Mouse (Mus musculus): ENCODE measurements around the gene Clstn3. TPM values are rescaled to one million over a fixed set of nuclear protein-coding genes. Genes with fewer than 3 reads are reported as not detected.
A peak's percentile ranks its signal among the peaks of the same experiment; 100 is the strongest.

Clstn3 gene
- polyA plus RNA-seq, 1 experiment from 2014 or later, result 4.7 TPM

GRCm38 (mm10) chr6:124459388-124459787, 5.2 kb downstream of the Clstn3 start:
- Histone ChIP-seq H3K9ac (no peak overlapping the region), H3K4me3 (replicated peaks) (no peak overlapping the region), H3K4me2 (replicated peaks) (no peak overlapping the region), H3K36me3 (no peaks in the 10 kb centered on the region), H3K27me3 (replicated peaks) (no peaks in the 10 kb centered on the region), H3K9me3 (no peaks in the 10 kb centered on the region), H3K27ac (no peak overlapping the region), H3K4me1 (replicated peaks) (0 out of 2 replicates have a peak, but pooled peaks cover 3% of the 10 kb centered on the region)
- ATAC-seq, result no peak
- WGBS, result 84% methylated on average over 4 of the region's 4 CpGs

GRCm38 (mm10) chr6:124458505-124458904, 6.1 kb downstream of the Clstn3 start:
- WGBS, result 81% methylated on average over 11 of the region's 11 CpGs
- Histone ChIP-seq H3K36me3 (no peaks in the 10 kb centered on the region), H3K9ac (no peak overlapping the region), H3K4me1 (replicated peaks) (no peaks in the 10 kb centered on the region), H3K4me2 (replicated peaks) (no peak overlapping the region), H3K27ac (no peak overlapping the region), H3K4me3 (replicated peaks) (no peak overlapping the region), H3K27me3 (replicated peaks) (no peaks in the 10 kb centered on the region), H3K9me3 (no peaks in the 10 kb centered on the region)
- no peak for ATAC-seq

GRCm38 (mm10) chr6:124457827-124458226, 6.8 kb downstream of the Clstn3 start:
- H3K36me3 ChIP-seq, result no peaks in the 10 kb centered on the region
- H3K9me3 ChIP-seq, result no peaks in the 10 kb centered on the region
- ATAC-seq, result no peak
- WGBS, result 92% methylated on average over 5 of the region's 5 CpGs
- H3K4me1 ChIP-seq (replicated peaks), result no peaks in the 10 kb centered on the region
- H3K4me3 ChIP-seq (replicated peaks), result no peak overlapping the region
- H3K4me2 ChIP-seq (replicated peaks), result no peak overlapping the region
- no peaks in the 10 kb centered on the region for H3K27me3 ChIP-seq (replicated peaks)
- no peak overlapping the region for H3K27ac ChIP-seq
- H3K9ac ChIP-seq, result no peak overlapping the region

- ATAC-seq, result no peak
- Histone ChIP-seq H3K4me1 (replicated peaks) (0 out of 2 replicates have a peak, but pooled peaks cover 5% of the 10 kb centered on the region), H3K4me2 (replicated peaks) (no peak overlapping the region)
Measured at GRCm38 (mm10) chr6:124456243-124456642, 8.4 kb downstream of the Clstn3 start.

GRCm38 (mm10) chr6:124453756-124454155, 10.8 kb downstream of the Clstn3 start:
- no peak for ATAC-seq
- H3K27me3 ChIP-seq (replicated peaks), result no peaks in the 10 kb centered on the region
- WGBS, result 57% methylated on average over 4 of the region's 4 CpGs

More at GRCm38 (mm10) chr6:124456243-124456642, 8.4 kb downstream of the Clstn3 start:
- no peaks in the 10 kb centered on the region for H3K9me3 ChIP-seq
- H3K9ac ChIP-seq, result no peak overlapping the region
- H3K4me3 ChIP-seq (replicated peaks), result no peak overlapping the region
- no peak overlapping the region for H3K27ac ChIP-seq
- H3K36me3 ChIP-seq, result no peaks in the 10 kb centered on the region
- WGBS, result 89% methylated on average over 5 of the region's 5 CpGs
- no peaks in the 10 kb centered on the region for H3K27me3 ChIP-seq (replicated peaks)

GRCm38 (mm10) chr6:124451995-124452394, 12.6 kb downstream of the Clstn3 start:
- H3K36me3 ChIP-seq, result no peaks in the 10 kb centered on the region
- WGBS, result 55% methylated on average over 3 of the region's 3 CpGs
- H3K27ac ChIP-seq, result no peak overlapping the region
- ATAC-seq, result peak; percentile 74
- H3K4me2 ChIP-seq (replicated peaks), result no peak overlapping the region
- H3K9ac ChIP-seq, result no peak overlapping the region
- no peaks in the 10 kb centered on the region for H3K27me3 ChIP-seq (replicated peaks)
- 0 out of 2 replicates have a peak, but pooled peaks cover 5% of the 10 kb centered on the region for H3K4me1 ChIP-seq (replicated peaks)
- H3K4me3 ChIP-seq (replicated peaks), result no peak overlapping the region
- no peaks in the 10 kb centered on the region for H3K9me3 ChIP-seq

More at GRCm38 (mm10) chr6:124453756-124454155, 10.8 kb downstream of the Clstn3 start:
- Histone ChIP-seq H3K27ac (no peak overlapping the region), H3K36me3 (no peaks in the 10 kb centered on the region), H3K9me3 (no peaks in the 10 kb centered on the region), H3K4me1 (replicated peaks) (0 out of 2 replicates have a peak, but pooled peaks cover 5% of the 10 kb centered on the region), H3K4me3 (replicated peaks) (no peak overlapping the region), H3K9ac (no peak overlapping the region), H3K4me2 (replicated peaks) (no peak overlapping the region)

- Histone ChIP-seq H3K36me3 (no peaks in the 10 kb centered on the region), H3K27ac (no peak overlapping the region), H3K27me3 (replicated peaks) (no peaks in the 10 kb centered on the region), H3K9me3 (no peaks in the 10 kb centered on the region), H3K4me3 (replicated peaks) (no peak overlapping the region), H3K9ac (no peak overlapping the region), H3K4me2 (replicated peaks) (no peak overlapping the region), H3K4me1 (replicated peaks) (0 out of 2 replicates have a peak, but pooled peaks cover 5% of the 10 kb centered on the region)
- WGBS, result 77% methylated on average over 18 of the region's 18 CpGs
- ATAC-seq, result no peak
Measured at GRCm38 (mm10) chr6:124449668-124450383, 14.8 kb downstream of the Clstn3 start.

- Histone ChIP-seq H3K4me3 (replicated peaks) (no peak overlapping the region), H3K27me3 (replicated peaks) (no peaks in the 10 kb centered on the region), H3K27ac (no peak overlapping the region), H3K4me1 (replicated peaks) (0 out of 2 replicates have a peak, but pooled peaks cover 5% of the 10 kb centered on the region), H3K9ac (no peak overlapping the region), H3K9me3 (no peaks in the 10 kb centered on the region), H3K4me2 (replicated peaks) (no peak overlapping the region), H3K36me3 (no peaks in the 10 kb centered on the region)
- WGBS, result 90% methylated on average over 16 of the region's 16 CpGs
- ATAC-seq, result no peak
Measured at GRCm38 (mm10) chr6:124448959-124449667, 15.5 kb downstream of the Clstn3 start.

GRCm38 (mm10) chr6:124448186-124448852, 16.3 kb downstream of the Clstn3 start:
- no peaks in the 10 kb centered on the region for H3K36me3 ChIP-seq
- no peak overlapping the region for H3K9ac ChIP-seq
- no peak for ATAC-seq
- WGBS, result 74% methylated on average over 10 of the region's 10 CpGs
- no peak overlapping the region for H3K27ac ChIP-seq
- H3K4me1 ChIP-seq (replicated peaks), result 0 out of 2 replicates have a peak, but pooled peaks cover 5% of the 10 kb centered on the region
- no peak overlapping the region for H3K4me2 ChIP-seq (replicated peaks)
- no peaks in the 10 kb centered on the region for H3K27me3 ChIP-seq (replicated peaks)
- H3K9me3 ChIP-seq, result no peaks in the 10 kb centered on the region
- H3K4me3 ChIP-seq (replicated peaks), result no peak overlapping the region

- Histone ChIP-seq H3K9ac (no peak overlapping the region), H3K4me3 (replicated peaks) (no peak overlapping the region), H3K36me3 (no peaks in the 10 kb centered on the region), H3K9me3 (no peaks in the 10 kb centered on the region), H3K27ac (no peak overlapping the region), H3K4me1 (replicated peaks) (0 out of 2 replicates have a peak, but pooled peaks cover 5% of the 10 kb centered on the region), H3K27me3 (replicated peaks) (no peaks in the 10 kb centered on the region), H3K4me2 (replicated peaks) (no peak overlapping the region)
- WGBS, result 70% methylated on average over 2 of the region's 2 CpGs
- no peak for ATAC-seq
Measured at GRCm38 (mm10) chr6:124447356-124447755, 17.2 kb downstream of the Clstn3 start.

- no peak overlapping the region for H3K9ac ChIP-seq
- H3K27ac ChIP-seq, result no peak overlapping the region
- no peaks in the 10 kb centered on the region for H3K36me3 ChIP-seq
- H3K9me3 ChIP-seq, result no peaks in the 10 kb centered on the region
- 94% methylated on average over 9 of the region's 9 CpGs for WGBS
- no peak overlapping the region for H3K4me2 ChIP-seq (replicated peaks)
- H3K4me3 ChIP-seq (replicated peaks), result no peak overlapping the region
- ATAC-seq, result no peak
- H3K27me3 ChIP-seq (replicated peaks), result no peaks in the 10 kb centered on the region
- H3K4me1 ChIP-seq (replicated peaks), result no peaks in the 10 kb centered on the region
Measured at GRCm38 (mm10) chr6:124446459-124446858, 18.1 kb downstream of the Clstn3 start.

- Histone ChIP-seq H3K4me3 (replicated peaks) (no peak overlapping the region), H3K9ac (no peak overlapping the region), H3K27me3 (replicated peaks) (no peaks in the 10 kb centered on the region), H3K27ac (no peak overlapping the region), H3K4me2 (replicated peaks) (no peak overlapping the region), H3K36me3 (no peaks in the 10 kb centered on the region), H3K9me3 (no peaks in the 10 kb centered on the region), H3K4me1 (replicated peaks) (no peaks in the 10 kb centered on the region)
- peak; percentile 72 for ATAC-seq
- 69% methylated on average over 2 of the region's 2 CpGs for WGBS
Measured at GRCm38 (mm10) chr6:124446024-124446423, 18.6 kb downstream of the Clstn3 start.
